Mouse (Mus musculus) hindbrain, postnatal 0 days (tissue): ENCODE measurements around the gene Cacnb3. TPM values are rescaled to one million over a fixed set of nuclear protein-coding genes. Genes with fewer than 3 reads are reported as not detected.

Experiments used
- ATAC-seq: fragments of 200-750 bp; cut with Nextera tagmentation; 2 replicates; pipeline ENCODE4 v1.8.0; 2017; ENCODE audit warnings: mild to moderate bottlenecking, moderate TSS enrichment, moderate library complexity
- DNase-seq: peaks from one replicate; pipeline ENCODE4 v3.0.0-alpha.2; 2015; ENCODE audit warnings: low spot score
- H3K27ac ChIP-seq: fragments of 300-500 bp; sonication (generic); 2 replicates; pipeline ENCODE4 v1.5.1; 2014; ENCODE audit warnings: mild to moderate bottlenecking
- H3K27me3 ChIP-seq: fragments of 300-500 bp; sonication (generic); 2 replicates; pipeline ENCODE4 v1.6.1; 2014; ENCODE audit warnings: low read length, mixed read lengths; ENCODE audit not compliant: insufficient read depth
- H3K36me3 ChIP-seq: fragments of 300-500 bp; sonication (generic); 2 replicates; pipeline ENCODE4 v1.6.1; 2014; ENCODE audit warnings: low read length, mixed read lengths; ENCODE audit not compliant: insufficient read depth
- H3K4me1 ChIP-seq: fragments of 300-500 bp; sonication (generic); 2 replicates; pipeline ENCODE4 v1.6.1; 2014; ENCODE audit warnings: antibody characterized with exemption, low read length, mixed read lengths; ENCODE audit not compliant: insufficient read depth
- H3K4me2 ChIP-seq: fragments of 300-500 bp; sonication (generic); 2 replicates; pipeline ENCODE4 v1.6.1; 2014; ENCODE audit warnings: low read depth, mild to moderate bottlenecking, low read length, moderate library complexity, mixed read lengths
- H3K4me3 ChIP-seq: fragments of 300-500 bp; sonication (generic); 2 replicates; pipeline ENCODE4 v1.5.1; 2014; ENCODE audit warnings: low read length
- H3K9ac ChIP-seq: fragments of 300-500 bp; sonication (generic); replicated peaks from 2 replicates; pipeline ENCODE4 v1.6.1; 2014; ENCODE audit warnings: mild to moderate bottlenecking, low read length, moderate library complexity, mixed read lengths
- H3K9me3 ChIP-seq: fragments of 300-500 bp; sonication (generic); 2 replicates; pipeline ENCODE4 v1.6.1; 2016; ENCODE audit warnings: low read length, mixed read lengths
- CTCF ChIP-seq: IDR thresholded peaks from 2 replicates; pipeline ENCODE4 v1.5.1; 2016; ENCODE audit warnings: antibody characterized with exemption, control low read depth, low read depth
- WGBS: fragments of 180-500 bp; shearing (Covaris S2); extraction: QIAGEN DNeasy Blood & Tissue Kit; methylation state at CpG from one replicate; pipeline ENCODE4 v1.1.7; 2014; 5-methylcytosine and 5-hydroxymethylcytosine counted together
- polyA plus RNA-seq: library from polyadenylated mRNA; unstranded; fragments of >200 nt; fragmentation: Nextera tagmentation; extraction: Ambion mirVana; gene quantifications from 2 replicates; pipeline ENCODE4 v1.2.1, GENCODE M21; 2015
- total RNA-seq: library from RNA; depleted of rRNA; stranded (reverse); fragments of >200 nt; gene quantifications from 2 replicates; pipeline ENCODE4 v1.2.3, GENCODE M21; 2014

The Cacnb3 gene
- total and polyA plus RNA-seq, 2 experiments from 2014 or later: 83.1 to 166 TPM

- ATAC-seq (no peak), DNase-seq (no peak)
- no peaks in the 10 kb centered on the region for H3K4me1 ChIP-seq
- TF ChIP-seq CTCF: no peak
- H3K9me3 ChIP-seq: no peaks in the 10 kb centered on the region
- no peak overlapping the region for H3K4me2 ChIP-seq
- H3K36me3 ChIP-seq: peaks cover 53% of the 10 kb centered on the region
- no peak overlapping the region for H3K4me3 ChIP-seq
- H3K27ac ChIP-seq: no peak overlapping the region
- 63% methylated on average over 4 of the region's 4 CpGs for WGBS
- no peaks in the 10 kb centered on the region for H3K27me3 ChIP-seq
- H3K9ac ChIP-seq: no peak overlapping the region
These were observed 39.2 kb upstream of the Cacnb3 start for GRCm38 (mm10) chr15:98591396-98591795.

GRCm38 (mm10) chr15:98594193-98594592 lies 36.4 kb upstream of the Cacnb3 start:
- Histone ChIP-seq H3K4me2 (no peak overlapping the region), H3K9ac (no peak overlapping the region), H3K4me1 (no peaks in the 10 kb centered on the region), H3K36me3 (peaks cover 73% of the 10 kb centered on the region), H3K9me3 (no peaks in the 10 kb centered on the region), H3K27ac (no peak overlapping the region), H3K4me3 (no peak overlapping the region), H3K27me3 (no peaks in the 10 kb centered on the region)
- TF ChIP-seq CTCF: no peak
- DNase-seq (no peak), ATAC-seq (no peak)
- WGBS: 83% methylated on average over 19 of the region's 19 CpGs

DNA sequence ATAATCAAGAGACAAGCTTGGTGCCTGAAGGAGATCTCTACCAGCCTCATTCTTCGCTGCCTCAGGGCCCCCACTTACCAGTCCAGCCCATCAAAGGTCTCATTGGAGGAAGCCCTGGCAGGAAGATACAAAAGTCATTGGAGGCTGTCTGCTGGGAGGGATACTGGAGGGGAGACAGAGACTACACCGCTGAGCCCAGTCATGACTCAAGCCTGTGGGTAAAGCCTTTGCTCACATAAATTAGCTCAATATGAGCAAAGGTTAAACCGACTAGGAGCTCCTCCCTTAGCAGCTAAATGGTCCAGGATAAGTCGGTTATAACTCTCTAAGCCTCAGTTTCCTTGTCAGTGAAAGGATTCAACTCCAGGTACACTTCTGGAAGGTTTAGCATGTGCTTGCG lies 35.6 kb upstream of the Cacnb3 start:
- H3K27ac ChIP-seq: no peak overlapping the region
- no peak overlapping the region for H3K4me3 ChIP-seq
- H3K9me3 ChIP-seq: no peaks in the 10 kb centered on the region
- no peak for DNase-seq
- no peak for TF ChIP-seq CTCF
- ATAC-seq: no peak
- peaks cover 73% of the 10 kb centered on the region for H3K36me3 ChIP-seq
- H3K9ac ChIP-seq: no peak overlapping the region
- H3K27me3 ChIP-seq: no peaks in the 10 kb centered on the region
- no peaks in the 10 kb centered on the region for H3K4me1 ChIP-seq
- no peak overlapping the region for H3K4me2 ChIP-seq
- 96% methylated on average over 5 of the region's 5 CpGs for WGBS

GRCm38 (mm10) chr15:98596609-98597008 lies 34.0 kb upstream of the Cacnb3 start:
- Histone ChIP-seq H3K36me3 (peaks cover 73% of the 10 kb centered on the region), H3K4me1 (no peaks in the 10 kb centered on the region), H3K4me2 (no peak overlapping the region), H3K9me3 (no peaks in the 10 kb centered on the region), H3K4me3 (no peak overlapping the region), H3K27ac (no peak overlapping the region), H3K9ac (no peak overlapping the region), H3K27me3 (no peaks in the 10 kb centered on the region)
- no peak for ATAC-seq
- DNase-seq: no peak
- 91% methylated on average over 14 of the region's 14 CpGs for WGBS
- TF ChIP-seq CTCF: no peak

DNA sequence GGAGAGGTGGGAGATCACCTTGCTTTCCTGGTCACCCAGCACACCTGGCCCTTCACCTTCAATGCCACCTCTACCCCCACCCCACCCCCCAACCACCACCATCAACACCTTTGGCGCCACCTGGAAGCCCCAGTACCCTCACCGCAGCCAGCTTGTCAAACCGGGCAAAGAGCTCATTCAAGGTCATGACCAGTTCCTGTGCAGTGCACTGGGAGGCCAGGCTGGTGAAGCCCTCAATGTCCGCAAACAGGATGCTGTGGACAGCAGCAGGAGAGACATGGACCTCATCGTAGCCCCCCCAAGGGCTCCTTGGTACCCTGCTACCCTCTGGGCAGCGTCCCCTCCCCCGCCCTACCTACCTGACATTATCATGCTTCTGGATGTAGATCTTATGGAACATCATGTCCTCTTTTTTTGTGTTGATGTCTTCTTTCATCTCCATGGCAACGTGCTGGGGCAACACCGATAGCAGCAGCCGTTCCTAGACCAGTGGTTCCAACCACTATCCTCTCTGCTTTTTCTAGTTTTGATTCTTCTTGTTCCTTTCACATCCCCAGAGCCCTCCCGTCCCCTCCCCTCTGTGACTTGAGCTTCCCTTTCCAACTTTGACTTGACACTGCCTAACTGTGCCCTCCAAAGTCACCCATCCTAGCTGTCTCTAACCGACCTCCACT lies 30.5 kb upstream of the Cacnb3 start:
- Histone ChIP-seq H3K4me2 (no peak overlapping the region), H3K4me3 (no peak overlapping the region), H3K27me3 (no peaks in the 10 kb centered on the region), H3K4me1 (no peaks in the 10 kb centered on the region), H3K36me3 (peaks cover 48% of the 10 kb centered on the region), H3K9ac (no peak overlapping the region), H3K27ac (no peak overlapping the region), H3K9me3 (no peaks in the 10 kb centered on the region)
- no peak for DNase-seq
- no peak for TF ChIP-seq CTCF
- WGBS: 77% methylated on average over 12 of the region's 12 CpGs
- ATAC-seq: no peak

- H3K4me2 ChIP-seq: no peak overlapping the region
- WGBS: 71% methylated on average over 7 of the region's 7 CpGs
- ATAC-seq (no peak), DNase-seq (no peak)
- no peaks in the 10 kb centered on the region for H3K27me3 ChIP-seq
- H3K27ac ChIP-seq: no peak overlapping the region
- peaks cover 32% of the 10 kb centered on the region for H3K36me3 ChIP-seq
- no peak overlapping the region for H3K4me3 ChIP-seq
- H3K9me3 ChIP-seq: no peaks in the 10 kb centered on the region
- TF ChIP-seq CTCF: no peak
- H3K9ac ChIP-seq: 0 out of 2 replicates have a peak overlapping the region, but pooled peaks have one; percentile 15
- H3K4me1 ChIP-seq: no peaks in the 10 kb centered on the region
These were observed 28.8 kb upstream of the Cacnb3 start for GRCm38 (mm10) chr15:98601832-98602190.

DNA sequence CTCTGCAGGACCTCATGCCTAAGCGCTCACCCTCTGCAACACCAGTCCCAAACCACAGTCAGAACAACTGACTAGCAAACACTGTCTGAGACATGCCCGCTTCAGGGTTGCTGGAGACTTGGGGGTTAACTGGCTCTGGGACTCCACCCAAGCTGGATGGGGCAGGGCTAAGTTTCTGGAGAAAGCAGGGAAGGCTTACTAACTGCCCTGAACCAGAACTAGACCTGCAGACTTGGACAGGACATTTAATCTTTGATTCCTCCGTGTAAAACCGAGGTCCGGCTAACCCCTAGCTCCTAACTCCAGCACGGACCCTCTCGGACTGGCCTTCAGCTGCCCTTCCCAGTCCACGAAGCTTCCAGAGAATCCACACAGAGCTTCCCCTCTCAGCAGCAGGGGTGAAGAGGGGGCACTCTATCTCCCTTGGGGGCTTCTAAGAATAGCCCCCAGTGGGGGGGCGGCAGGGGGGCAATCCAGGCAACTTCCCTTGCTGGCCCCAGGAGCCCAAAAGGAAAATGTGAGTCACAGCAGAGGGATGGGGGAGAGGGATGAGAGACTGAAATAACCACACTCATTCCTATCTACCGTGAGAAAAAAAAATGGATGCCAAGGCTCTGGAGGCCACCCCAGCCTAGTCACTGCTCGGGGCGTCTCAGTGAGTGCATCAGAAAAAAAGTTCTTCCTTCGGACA lies 28.3 kb upstream of the Cacnb3 start:
- Histone ChIP-seq H3K9ac (peak overlapping the region; percentile 15; the same call in 1 of the 2 replicates), H3K4me2 (peak overlapping the region; percentile 11; the same call in 1 of the 2 replicates), H3K27ac (no peak overlapping the region), H3K4me3 (no peak overlapping the region), H3K27me3 (no peaks in the 10 kb centered on the region), H3K36me3 (peaks cover 27% of the 10 kb centered on the region), H3K9me3 (no peaks in the 10 kb centered on the region), H3K4me1 (0 out of 2 replicates have a peak, but pooled peaks cover under 1% of the 10 kb centered on the region)
- TF ChIP-seq CTCF: no peak
- 58% methylated on average over 13 of the region's 13 CpGs for WGBS
- no peak for DNase-seq
- no peak for ATAC-seq
